In the genomic region with DNA sequence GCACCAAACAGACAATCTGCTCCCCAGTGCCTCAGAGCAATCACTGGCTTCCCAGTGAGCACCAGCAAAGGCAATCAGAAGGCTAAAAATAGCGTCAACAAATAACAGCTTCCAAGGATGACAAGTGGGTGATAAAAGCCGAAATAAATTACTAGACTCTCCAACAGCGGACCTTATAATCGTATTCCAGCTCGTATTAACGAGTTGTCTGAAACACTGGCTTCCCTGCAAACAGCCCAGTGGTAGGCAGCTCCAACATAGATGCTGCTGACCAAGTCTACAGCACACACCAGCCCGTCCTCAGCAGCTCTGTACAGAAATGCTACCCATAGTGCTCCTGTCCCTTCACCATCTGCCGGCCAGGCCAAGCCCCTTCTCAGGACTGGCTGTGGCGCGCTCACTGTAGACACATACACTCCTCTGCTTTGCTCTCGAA, we compare ENCODE assay signal across 11 mouse cellular contexts.
DNase-seq lines count a peak whose midpoint lies in the region; ATAC-seq and TF ChIP-seq lines count a peak whose summit lies in the region.
"Had no signal": no experiment of that assay in that cellular context is flagged by ENCODE, and none has a peak within 500 bp of the region (broad histone marks: within the 10 kb centered on the region; RNA-seq: fewer than 3 reads in every experiment).

No protein-coding gene starts in this region.

- WGBS in lung, embryonic 15.5 days, result 41% methylated on average over 11 of the region's 11 CpGs
- WGBS in heart, embryonic 12.5 days, result 33% methylated on average over 11 of the region's 11 CpGs
- 52% methylated on average over 11 of the region's 11 CpGs for WGBS in midbrain, postnatal 0 days

- H3K27me3 ChIP-seq in lung, embryonic 15.5 days, result no peaks in the 10 kb centered on the region
- H3K27me3 ChIP-seq in heart, embryonic 12.5 days (replicated peaks), result no peaks in the 10 kb centered on the region
- H3K27me3 ChIP-seq in midbrain, postnatal 0 days (ENCODE audit: insufficient read depth, low read length), result no peaks in the 10 kb centered on the region
- H3K27me3 ChIP-seq: stomach, embryonic 15.5 days had no signal

- H3K4me3 ChIP-seq in lung, embryonic 15.5 days, result no peak overlapping the region
- no peak overlapping the region for H3K4me3 ChIP-seq in heart, embryonic 12.5 days
- H3K4me3 ChIP-seq in midbrain, postnatal 0 days (ENCODE audit: low read depth, low read length), result no peak overlapping the region
- H3K4me3 ChIP-seq: embryonic facial prominence, embryonic 10.5 days; stomach, embryonic 15.5 days had no signal

- H3K27ac ChIP-seq in lung, embryonic 15.5 days, result peak overlapping the region; percentile 6; the same call in 1 of the 2 replicates
- H3K27ac ChIP-seq in heart, embryonic 12.5 days (ENCODE audit: poor library complexity, severe bottlenecking), result peak overlapping the region; percentile 91
- H3K27ac ChIP-seq in midbrain, postnatal 0 days (ENCODE audit: low read depth, low read length), result no peak overlapping the region
- H3K27ac ChIP-seq: embryonic facial prominence, embryonic 10.5 days; stomach, embryonic 15.5 days had no signal

- H3K36me3 ChIP-seq in lung, embryonic 15.5 days, result no peaks in the 10 kb centered on the region
- peaks cover 23% of the 10 kb centered on the region for H3K36me3 ChIP-seq in heart, embryonic 12.5 days
- H3K36me3 ChIP-seq in midbrain, postnatal 0 days (ENCODE audit: insufficient read depth, low read length), result peaks cover 7% of the 10 kb centered on the region; the same call in 1 of the 2 replicates

- H3K9ac ChIP-seq in lung, embryonic 15.5 days, result no peak overlapping the region
- H3K9ac ChIP-seq in heart, embryonic 12.5 days, result no peak overlapping the region
- no peak overlapping the region for H3K9ac ChIP-seq in midbrain, postnatal 0 days (replicated peaks; ENCODE audit: low read length, poor library complexity, severe bottlenecking)
- H3K9ac ChIP-seq: stomach, embryonic 15.5 days had no signal

- peak; percentile 12 to 32 for DNase-seq in adrenal gland, postnatal 36 days
- no peak for DNase-seq in adrenal gland, adult 18-20 months (ENCODE audit: low spot score in 2 of 2)
- DNase-seq in lung, postnatal 4 days, result no peak
- peak; percentile 42 for DNase-seq in midbrain, postnatal 0 days (ENCODE audit: low spot score)
- DNase-seq in frontal cortex, adult 2 months (ENCODE audit: extremely low spot score in 1 of 2, low spot score in 1 of 2), result no peak
- DNase-seq in embryo, embryonic 10.5 days (ENCODE audit: low spot score), result no peak
- DNase-seq: kidney, adult 11 months had no signal

- H3K9me3 ChIP-seq in lung, embryonic 15.5 days, result no peaks in the 10 kb centered on the region
- H3K9me3 ChIP-seq in heart, embryonic 12.5 days (replicated peaks), result no peaks in the 10 kb centered on the region
- no peaks in the 10 kb centered on the region for H3K9me3 ChIP-seq in midbrain, postnatal 0 days (ENCODE audit: low read length)
- H3K9me3 ChIP-seq: embryonic facial prominence, embryonic 10.5 days; stomach, embryonic 15.5 days had no signal

- TF ChIP-seq CTCF in midbrain, postnatal 0 days (IDR thresholded peaks at IDR 0.05), result no peak

- H3K4me2 ChIP-seq in lung, embryonic 15.5 days, result no peak overlapping the region
- peak overlapping the region; percentile 42 for H3K4me2 ChIP-seq in heart, embryonic 12.5 days
- H3K4me2 ChIP-seq in midbrain, postnatal 0 days (ENCODE audit: low read depth, low read length, poor library complexity, severe bottlenecking), result no peak overlapping the region
- H3K4me2 ChIP-seq: stomach, embryonic 15.5 days had no signal

- ATAC-seq in lung, embryonic 15.5 days (ENCODE audit: borderline replicate concordance, extremely low read depth, low FRiP score, low TSS enrichment), result peak; percentile 70; the same call in 1 of the 2 replicates
- ATAC-seq in heart, embryonic 12.5 days (ENCODE audit: insufficient number of reproducible peaks, low FRiP score), result peak; percentile 63
- ATAC-seq in midbrain, postnatal 0 days (ENCODE audit: low FRiP score), result no peak

- H3K4me1 ChIP-seq in lung, embryonic 15.5 days, result peaks cover 19% of the 10 kb centered on the region; the same call in 1 of the 2 replicates
- H3K4me1 ChIP-seq in heart, embryonic 12.5 days (replicated peaks), result peaks cover 20% of the 10 kb centered on the region
- no peaks in the 10 kb centered on the region for H3K4me1 ChIP-seq in midbrain, postnatal 0 days (ENCODE audit: insufficient read depth, low read length)
- H3K4me1 ChIP-seq: stomach, embryonic 15.5 days had no signal

Comparison
In these comparisons a context has a peak if more than half of its experiments do, and no peak if none do; other contexts are left out.
1. DNase-seq: peak in adrenal gland, postnatal 36 days (2 of 2) and midbrain, postnatal 0 days (single experiment); none in adrenal gland, adult 18-20 months (0 of 2), lung, postnatal 4 days (0 of 2), frontal cortex, adult 2 months (0 of 2) and embryo, embryonic 10.5 days (single experiment).